Mouse (Mus musculus) embryonic facial prominence, embryonic 14.5 days (tissue): ENCODE results near the gene Tmem274. TPM values are rescaled to one million over a fixed set of nuclear protein-coding genes. Genes with fewer than 3 reads are reported as not detected.

ENCODE experiments used
- ATAC-seq: fragments of 200-750 bp; cut with Nextera tagmentation; 2 replicates; pipeline ENCODE4 v1.8.0; 2017; ENCODE audit warnings: low read depth, moderate number of reproducible peaks, moderate TSS enrichment
- DNase-seq: peaks from one replicate; pipeline ENCODE4 v3.0.0-alpha.2; 2015; ENCODE audit warnings: low spot score
- H3K27ac ChIP-seq: fragments of 300-500 bp; sonication (generic); replicated peaks from 2 replicates; pipeline ENCODE4 v1.5.1; 2014; ENCODE audit warnings: low read depth, mild to moderate bottlenecking, low read length, moderate library complexity
- H3K27me3 ChIP-seq: fragments of 300-500 bp; sonication (generic); replicated peaks from 2 replicates; pipeline ENCODE4 v1.6.1; 2014; ENCODE audit warnings: low read length; ENCODE audit not compliant: control insufficient read depth, insufficient read depth
- H3K36me3 ChIP-seq: fragments of 300-500 bp; sonication (generic); 2 replicates; pipeline ENCODE4 v1.6.1; 2014; ENCODE audit warnings: low read length, mixed read lengths; ENCODE audit not compliant: control insufficient read depth, insufficient read depth
- H3K4me1 ChIP-seq: fragments of 300-500 bp; sonication (generic); 2 replicates; pipeline ENCODE4 v1.6.1; 2014; ENCODE audit warnings: antibody characterized with exemption, low read length; ENCODE audit not compliant: control insufficient read depth, insufficient read depth
- H3K4me2 ChIP-seq: fragments of 300-500 bp; sonication (generic); 2 replicates; pipeline ENCODE4 v1.6.1; 2014; ENCODE audit warnings: low read depth, mild to moderate bottlenecking, low read length, moderate library complexity, mixed read lengths
- H3K4me3 ChIP-seq: fragments of 300-500 bp; sonication (generic); 2 replicates; pipeline ENCODE4 v1.5.1; 2014; ENCODE audit warnings: low read depth, mild to moderate bottlenecking, low read length
- H3K9ac ChIP-seq: fragments of 300-500 bp; sonication (generic); 2 replicates; pipeline ENCODE4 v1.6.1; 2014; ENCODE audit warnings: low read depth, mild to moderate bottlenecking, low read length, moderate library complexity, mixed read lengths
- H3K9me3 ChIP-seq: fragments of 300-500 bp; sonication (generic); 2 replicates; pipeline ENCODE4 v1.6.1; 2016; ENCODE audit warnings: low read length; ENCODE audit not compliant: control insufficient read depth
- WGBS: fragments of 180-500 bp; shearing (Covaris S2); extraction: QIAGEN DNeasy Blood & Tissue Kit; methylation state at CpG from one replicate; pipeline ENCODE4 v1.1.7; 2014; 5-methylcytosine and 5-hydroxymethylcytosine counted together
- polyA plus RNA-seq: library from polyadenylated mRNA; unstranded; fragments of >200 nt; fragmentation: Nextera tagmentation; extraction: Ambion mirVana; gene quantifications from 2 replicates; pipeline ENCODE4 v1.2.1, GENCODE M21; 2014

The Tmem274 gene
- polyA plus RNA-seq, 1 experiment from 2014 or later: not detected

DNA sequence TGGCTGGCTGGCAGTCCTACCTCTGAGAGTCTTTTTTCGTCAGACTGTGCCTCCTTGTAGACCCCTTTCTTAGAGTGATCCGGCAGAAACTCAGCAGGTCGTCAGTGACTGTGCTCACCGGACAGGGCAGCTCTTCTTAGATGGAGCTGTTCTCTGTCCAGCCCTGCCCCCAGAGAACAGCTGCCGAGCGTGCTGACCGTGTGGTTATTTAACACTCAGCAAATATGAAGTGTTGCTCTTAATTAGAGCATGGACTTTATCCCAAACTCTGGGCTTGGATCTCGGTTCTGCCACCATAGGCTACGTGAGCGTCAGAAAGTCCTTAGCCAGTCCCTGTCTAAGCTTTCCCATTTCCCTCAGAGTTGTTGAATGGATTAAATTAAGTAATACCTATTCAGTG is 44.1 kb downstream of the Tmem274 start:
- DNase-seq (no peak), ATAC-seq (no peak)
- Histone ChIP-seq H3K27ac (no peak overlapping the region), H3K36me3 (no peaks in the 10 kb centered on the region), H3K27me3 (no peaks in the 10 kb centered on the region), H3K4me3 (no peak overlapping the region), H3K4me1 (peaks cover 13% of the 10 kb centered on the region; the same call in 1 of the 2 replicates), H3K9ac (no peak overlapping the region), H3K9me3 (no peaks in the 10 kb centered on the region), H3K4me2 (no peak overlapping the region)
- WGBS: 73% methylated on average over 10 of the region's 10 CpGs

- DNase-seq (no peak), ATAC-seq (no peak)
- H3K4me2 ChIP-seq: no peak overlapping the region
- H3K4me3 ChIP-seq: no peak overlapping the region
- H3K36me3 ChIP-seq: no peaks in the 10 kb centered on the region
- no peak overlapping the region for H3K27ac ChIP-seq
- H3K9ac ChIP-seq: no peak overlapping the region
- 69% methylated on average over 6 of the region's 6 CpGs for WGBS
- H3K27me3 ChIP-seq: no peaks in the 10 kb centered on the region
- H3K9me3 ChIP-seq: no peaks in the 10 kb centered on the region
- H3K4me1 ChIP-seq: peaks cover 12% of the 10 kb centered on the region; the same call in 1 of the 2 replicates
Observed at GRCm38 (mm10) chr4:149523961-149524360, 46.8 kb downstream of the Tmem274 start.

DNA sequence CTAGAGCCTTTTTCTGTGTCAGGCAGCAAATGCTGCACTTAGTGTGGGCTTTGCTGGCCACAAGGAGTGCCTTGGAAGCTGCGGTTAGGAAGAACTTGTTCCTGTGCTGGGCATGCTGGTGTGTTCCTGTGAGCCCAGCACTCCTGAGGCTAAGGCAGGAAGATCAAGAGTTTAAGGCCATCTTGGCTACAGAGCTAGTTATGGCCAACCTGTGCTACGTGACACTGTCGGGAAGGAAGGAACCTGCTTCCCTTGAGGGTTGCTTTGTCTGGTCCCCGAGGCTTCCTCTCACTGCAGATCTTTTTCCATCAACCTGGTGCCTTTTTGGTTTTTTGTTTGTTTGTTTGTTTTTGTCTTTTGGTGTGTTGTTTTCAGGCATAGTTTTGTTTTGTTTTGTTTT is 48.0 kb downstream of the Tmem274 start:
- Histone ChIP-seq H3K27me3 (no peaks in the 10 kb centered on the region), H3K27ac (no peak overlapping the region), H3K4me1 (peaks cover 6% of the 10 kb centered on the region; the same call in 1 of the 2 replicates), H3K9me3 (no peaks in the 10 kb centered on the region), H3K36me3 (no peaks in the 10 kb centered on the region), H3K9ac (no peak overlapping the region), H3K4me2 (no peak overlapping the region), H3K4me3 (no peak overlapping the region)
- DNase-seq (no peak), ATAC-seq (no peak)
- 77% methylated on average over 4 of the region's 4 CpGs for WGBS

- H3K9ac ChIP-seq: no peak overlapping the region
- no peaks in the 10 kb centered on the region for H3K36me3 ChIP-seq
- DNase-seq: no peak
- H3K4me3 ChIP-seq: no peak overlapping the region
- no peaks in the 10 kb centered on the region for H3K9me3 ChIP-seq
- H3K27ac ChIP-seq: peak overlapping the region; percentile 13
- no peaks in the 10 kb centered on the region for H3K27me3 ChIP-seq
- ATAC-seq: no peak
- no peak overlapping the region for H3K4me2 ChIP-seq
- 64% methylated on average over 6 of the region's 6 CpGs for WGBS
- peaks cover 6% of the 10 kb centered on the region; the same call in 1 of the 2 replicates for H3K4me1 ChIP-seq
Observed at GRCm38 (mm10) chr4:149525811-149526210, 48.6 kb downstream of the Tmem274 start.

DNA sequence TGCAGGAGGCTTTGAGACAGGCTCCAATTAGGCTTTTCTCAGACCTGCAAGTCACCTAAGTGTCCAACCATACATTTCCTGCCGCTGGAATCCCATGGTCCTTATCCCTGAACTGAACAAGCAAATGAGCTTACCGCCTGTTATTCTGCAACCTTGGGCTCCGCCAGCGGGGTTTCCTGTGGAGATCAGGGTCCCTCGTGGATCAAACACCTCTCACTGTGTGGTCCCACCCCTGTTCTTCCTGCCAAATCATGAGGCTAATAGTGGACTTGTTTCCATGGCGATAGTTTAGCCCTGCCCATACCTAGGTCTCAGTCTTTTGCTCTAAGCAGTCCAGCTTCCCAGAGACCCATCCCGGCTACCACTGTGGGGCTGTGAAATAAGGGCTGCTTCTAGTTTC is 49.2 kb downstream of the Tmem274 start:
- ATAC-seq (peak; percentile 47), DNase-seq (peak; percentile 53)
- Histone ChIP-seq H3K4me3 (no peak overlapping the region), H3K9me3 (no peaks in the 10 kb centered on the region), H3K27ac (peak overlapping the region; percentile 13), H3K27me3 (no peaks in the 10 kb centered on the region), H3K36me3 (no peaks in the 10 kb centered on the region), H3K4me1 (peaks cover 6% of the 10 kb centered on the region; the same call in 1 of the 2 replicates), H3K9ac (0 out of 2 replicates have a peak overlapping the region, but pooled peaks have one; percentile 10), H3K4me2 (no peak overlapping the region)
- 41% methylated on average over 7 of the region's 7 CpGs for WGBS

- no peak overlapping the region; the same call in 1 of the 2 replicates for H3K27ac ChIP-seq
- 71% methylated on average over 15 of the region's 15 CpGs for WGBS
Observed at GRCm38 (mm10) chr4:149527621-149528354, 50.6 kb downstream of the Tmem274 start.

GRCm38 (mm10) chr4:149529691-149530090 is 52.5 kb downstream of the Tmem274 start:
- no peak for ATAC-seq
- H3K27ac ChIP-seq: no peak overlapping the region
- no peaks in the 10 kb centered on the region for H3K9me3 ChIP-seq

More at GRCm38 (mm10) chr4:149527621-149528354, 50.6 kb downstream of the Tmem274 start:
- no peak for ATAC-seq
- Histone ChIP-seq H3K4me3 (no peak overlapping the region), H3K4me2 (no peak overlapping the region), H3K27me3 (no peaks in the 10 kb centered on the region), H3K9ac (no peak overlapping the region), H3K36me3 (no peaks in the 10 kb centered on the region), H3K4me1 (peaks cover 6% of the 10 kb centered on the region; the same call in 1 of the 2 replicates), H3K9me3 (no peaks in the 10 kb centered on the region)
- no peak for DNase-seq

More at GRCm38 (mm10) chr4:149529691-149530090, 52.5 kb downstream of the Tmem274 start:
- DNase-seq: no peak
- WGBS: 39% methylated on average over 6 of the region's 6 CpGs
- H3K4me3 ChIP-seq: no peak overlapping the region
- no peak overlapping the region for H3K4me2 ChIP-seq
- no peaks in the 10 kb centered on the region for H3K27me3 ChIP-seq
- no peak overlapping the region for H3K9ac ChIP-seq
- no peaks in the 10 kb centered on the region for H3K36me3 ChIP-seq
- peaks cover 6% of the 10 kb centered on the region; the same call in 1 of the 2 replicates for H3K4me1 ChIP-seq
